Mouse (Mus musculus): ENCODE measurements around the gene Lrwd1. TPM values are rescaled to one million over a fixed set of nuclear protein-coding genes. Genes with fewer than 3 reads are reported as not detected.

Gene Lrwd1
- polyA plus RNA-seq, 1 experiment from 2014 or later: 7.8 TPM

DNA sequence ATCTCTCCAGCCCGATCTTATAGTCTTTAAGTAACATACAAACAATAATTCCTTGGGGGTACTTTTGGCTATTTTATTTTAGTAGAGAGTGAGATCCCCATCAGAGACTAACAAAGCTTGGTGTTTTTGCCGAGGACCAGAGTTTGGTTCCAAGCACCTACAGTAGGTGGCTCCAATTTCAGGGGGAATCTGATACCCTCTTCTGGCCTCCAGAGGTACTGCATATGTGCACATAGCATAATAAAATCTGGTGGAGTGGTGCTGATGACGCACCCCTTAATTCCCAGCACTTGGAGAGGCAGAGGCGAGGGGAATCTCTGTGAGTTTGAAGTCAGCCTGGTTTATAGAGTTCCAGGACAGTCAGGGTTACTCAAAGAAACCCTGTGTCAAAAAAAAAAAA lies 53.5 kb downstream of the Lrwd1 start:
- no peak for ATAC-seq
- H3K4me1 ChIP-seq (replicated peaks; ENCODE audit: control insufficient read depth, insufficient read depth, low read length): peaks cover 7% of the 10 kb centered on the region
- no peak overlapping the region for H3K9ac ChIP-seq (ENCODE audit: low read depth, low read length)
- H3K9me3 ChIP-seq (ENCODE audit: control insufficient read depth): no peaks in the 10 kb centered on the region
- no peaks in the 10 kb centered on the region for H3K36me3 ChIP-seq (ENCODE audit: control insufficient read depth, insufficient read depth)
- WGBS: 84% methylated on average over 4 of the region's 4 CpGs
- H3K27ac ChIP-seq (ENCODE audit: low read depth, low read length): no peak overlapping the region
- TF ChIP-seq CTCF (IDR thresholded peaks at IDR 0.05; ENCODE audit: low read depth): peak; percentile 51
- no peak overlapping the region for H3K4me2 ChIP-seq (replicated peaks; ENCODE audit: low read depth)
- no peak overlapping the region for H3K4me3 ChIP-seq (ENCODE audit: low read depth, low read length)
- no peaks in the 10 kb centered on the region for H3K27me3 ChIP-seq (replicated peaks; ENCODE audit: control insufficient read depth, insufficient read depth, low read length)

DNA sequence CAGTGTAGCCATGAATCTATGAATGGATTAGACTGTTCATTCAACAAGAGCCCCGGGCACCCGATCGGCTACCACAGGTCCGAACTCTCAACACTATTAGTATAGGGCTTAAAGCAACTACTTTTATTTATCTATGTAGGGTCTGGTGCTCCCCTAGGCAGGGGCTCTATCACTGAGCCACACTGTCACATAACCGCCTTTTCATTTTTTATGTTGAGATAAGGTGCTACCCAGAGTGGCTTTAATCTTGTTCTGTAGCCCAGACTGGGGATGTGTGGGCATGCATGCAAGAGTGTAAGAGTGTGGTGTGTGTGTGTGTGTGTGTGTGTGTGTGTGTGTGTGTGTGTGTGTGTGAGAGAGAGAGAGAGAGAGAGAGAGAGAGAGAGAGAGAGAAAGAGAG lies 57.7 kb downstream of the Lrwd1 start:
- ATAC-seq: no peak
- H3K27ac ChIP-seq (ENCODE audit: low read depth, low read length): no peak overlapping the region
- 92% methylated on average over 5 of the region's 5 CpGs for WGBS

DNA sequence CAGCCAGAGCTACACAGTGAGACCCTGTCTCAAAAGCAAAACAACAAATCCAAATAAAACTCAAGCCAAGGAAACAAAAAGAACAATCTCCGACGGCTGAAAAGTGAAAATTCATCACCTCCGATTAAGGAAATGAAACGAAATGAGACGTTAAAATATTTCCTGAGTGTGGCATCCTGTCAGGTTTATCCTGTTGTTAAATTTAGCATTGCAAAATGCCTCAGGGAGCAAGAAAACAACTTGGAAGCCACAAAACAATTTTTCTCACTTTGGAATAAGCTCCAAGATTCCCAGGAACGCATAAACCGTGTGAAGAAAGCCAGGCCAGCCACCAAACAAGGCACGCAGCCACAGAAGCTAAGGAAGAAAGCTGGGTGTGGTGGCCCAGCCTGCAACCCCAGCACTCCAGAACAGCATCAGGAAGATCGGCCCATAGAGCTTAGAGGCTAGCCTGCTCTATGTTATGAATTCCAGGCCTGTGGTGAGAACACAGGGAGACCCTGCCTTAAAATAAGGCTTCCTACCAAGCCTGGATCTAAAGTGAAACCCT lies 58.8 kb downstream of the Lrwd1 start:
- no peak for ATAC-seq
- Histone ChIP-seq H3K4me3 (ENCODE audit: low read depth, low read length) (no peak overlapping the region), H3K9me3 (ENCODE audit: control insufficient read depth) (no peaks in the 10 kb centered on the region), H3K27me3 (replicated peaks; ENCODE audit: control insufficient read depth, insufficient read depth, low read length) (no peaks in the 10 kb centered on the region), H3K36me3 (ENCODE audit: control insufficient read depth, insufficient read depth) (no peaks in the 10 kb centered on the region), H3K9ac (ENCODE audit: low read depth, low read length) (no peak overlapping the region), H3K4me1 (replicated peaks; ENCODE audit: control insufficient read depth, insufficient read depth, low read length) (no peaks in the 10 kb centered on the region), H3K27ac (ENCODE audit: low read depth, low read length) (peak overlapping the region; percentile 16; the same call in 1 of the 2 replicates), H3K4me2 (replicated peaks; ENCODE audit: low read depth) (no peak overlapping the region)
- no peak for TF ChIP-seq CTCF (IDR thresholded peaks at IDR 0.05; ENCODE audit: low read depth)
- 70% methylated on average over 9 of the region's 9 CpGs for WGBS

More for the DNA sequence above, 57.7 kb downstream of the Lrwd1 start:
- Histone ChIP-seq H3K27me3 (replicated peaks; ENCODE audit: control insufficient read depth, insufficient read depth, low read length) (no peaks in the 10 kb centered on the region), H3K4me2 (replicated peaks; ENCODE audit: low read depth) (no peak overlapping the region), H3K9me3 (ENCODE audit: control insufficient read depth) (no peaks in the 10 kb centered on the region), H3K36me3 (ENCODE audit: control insufficient read depth, insufficient read depth) (no peaks in the 10 kb centered on the region), H3K9ac (ENCODE audit: low read depth, low read length) (no peak overlapping the region), H3K4me1 (replicated peaks; ENCODE audit: control insufficient read depth, insufficient read depth, low read length) (no peaks in the 10 kb centered on the region), H3K4me3 (ENCODE audit: low read depth, low read length) (no peak overlapping the region)
- TF ChIP-seq CTCF (IDR thresholded peaks at IDR 0.05; ENCODE audit: low read depth): no peak

DNA sequence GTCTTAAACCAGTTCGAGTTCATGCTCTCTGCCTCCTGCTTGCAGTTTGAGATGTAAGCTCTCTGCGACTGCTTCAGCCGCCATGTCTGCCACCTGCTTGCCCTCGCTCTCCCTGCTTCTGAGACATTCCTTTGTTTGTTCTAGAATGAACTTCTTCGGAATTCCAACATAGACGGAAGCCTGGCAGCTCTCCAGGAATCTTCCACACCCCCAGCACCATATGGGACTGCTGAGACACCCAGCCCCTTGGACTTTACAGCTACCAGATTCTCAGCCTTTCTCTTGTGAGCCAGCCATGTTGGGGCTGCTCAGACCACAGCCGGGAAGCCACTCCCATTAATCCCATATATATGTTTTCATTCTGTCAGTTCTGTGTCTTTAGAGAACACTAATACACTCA lies 59.6 kb downstream of the Lrwd1 start:
- Histone ChIP-seq H3K4me1 (replicated peaks; ENCODE audit: control insufficient read depth, insufficient read depth, low read length) (no peaks in the 10 kb centered on the region), H3K9me3 (ENCODE audit: control insufficient read depth) (no peaks in the 10 kb centered on the region), H3K27me3 (replicated peaks; ENCODE audit: control insufficient read depth, insufficient read depth, low read length) (no peaks in the 10 kb centered on the region), H3K4me3 (ENCODE audit: low read depth, low read length) (no peak overlapping the region), H3K27ac (ENCODE audit: low read depth, low read length) (no peak overlapping the region; the same call in 1 of the 2 replicates), H3K36me3 (ENCODE audit: control insufficient read depth, insufficient read depth) (no peaks in the 10 kb centered on the region), H3K9ac (ENCODE audit: low read depth, low read length) (no peak overlapping the region), H3K4me2 (replicated peaks; ENCODE audit: low read depth) (0 out of 2 replicates have a peak overlapping the region, but pooled peaks have one; percentile 13)
- peak; percentile 50; the same call in 1 of the 2 replicates for ATAC-seq
- no peak for TF ChIP-seq CTCF (IDR thresholded peaks at IDR 0.05; ENCODE audit: low read depth)
- WGBS: 18% methylated on average over 7 of the region's 7 CpGs

DNA sequence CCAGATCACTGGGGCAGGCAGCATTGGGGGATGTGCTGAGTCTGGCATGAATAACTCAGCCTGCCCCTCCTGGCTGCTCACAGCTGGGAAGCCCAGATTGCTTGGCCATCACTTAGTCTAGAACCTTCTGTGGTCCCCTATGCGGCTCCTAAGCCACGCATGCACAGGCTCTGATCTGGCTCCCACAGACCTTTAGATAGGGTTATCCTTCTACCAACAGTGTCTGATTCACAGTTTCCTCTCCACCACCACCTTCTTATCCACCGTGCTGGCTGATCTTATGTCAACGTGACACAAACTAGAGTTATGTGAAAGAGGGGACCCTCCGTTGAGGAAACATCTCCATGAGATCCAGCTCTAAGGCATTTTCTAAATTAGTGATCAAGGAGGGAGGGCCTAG lies 60.8 kb downstream of the Lrwd1 start:
- no peaks in the 10 kb centered on the region for H3K27me3 ChIP-seq (replicated peaks; ENCODE audit: control insufficient read depth, insufficient read depth, low read length)
- TF ChIP-seq CTCF (IDR thresholded peaks at IDR 0.05; ENCODE audit: low read depth): no peak
- no peak overlapping the region for H3K4me3 ChIP-seq (ENCODE audit: low read depth, low read length)
- H3K36me3 ChIP-seq (ENCODE audit: control insufficient read depth, insufficient read depth): no peaks in the 10 kb centered on the region
- ATAC-seq: no peak
- H3K4me2 ChIP-seq (replicated peaks; ENCODE audit: low read depth): no peak overlapping the region
- H3K4me1 ChIP-seq (replicated peaks; ENCODE audit: control insufficient read depth, insufficient read depth, low read length): no peaks in the 10 kb centered on the region
- H3K9me3 ChIP-seq (ENCODE audit: control insufficient read depth): no peaks in the 10 kb centered on the region
- no peak overlapping the region for H3K27ac ChIP-seq (ENCODE audit: low read depth, low read length)
- no peak overlapping the region for H3K9ac ChIP-seq (ENCODE audit: low read depth, low read length)
- 84% methylated on average over 5 of the region's 5 CpGs for WGBS

DNA sequence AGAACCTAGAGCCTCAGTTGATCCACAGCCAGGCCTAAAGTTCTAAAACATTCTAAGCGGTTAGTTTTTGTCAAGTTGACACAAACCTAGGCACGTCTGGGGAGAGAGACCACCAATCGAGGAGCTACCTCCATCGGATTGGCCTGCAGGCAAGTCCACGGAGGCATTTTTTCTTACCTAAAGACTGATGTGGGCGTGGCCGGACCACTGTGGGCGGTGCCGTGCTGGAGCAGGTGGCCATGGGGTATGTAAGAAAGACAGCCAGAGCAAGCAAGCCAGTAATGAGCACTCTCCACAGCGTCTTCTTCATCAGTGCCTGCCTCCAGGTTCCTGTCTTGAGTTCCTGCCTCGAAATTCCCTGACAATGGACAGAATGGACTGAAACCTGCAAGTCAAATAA lies 62.3 kb downstream of the Lrwd1 start:
- Histone ChIP-seq H3K9me3 (ENCODE audit: control insufficient read depth) (no peaks in the 10 kb centered on the region), H3K9ac (ENCODE audit: low read depth, low read length) (no peak overlapping the region), H3K27ac (ENCODE audit: low read depth, low read length) (no peak overlapping the region), H3K36me3 (ENCODE audit: control insufficient read depth, insufficient read depth) (no peaks in the 10 kb centered on the region), H3K4me1 (replicated peaks; ENCODE audit: control insufficient read depth, insufficient read depth, low read length) (no peaks in the 10 kb centered on the region), H3K27me3 (replicated peaks; ENCODE audit: control insufficient read depth, insufficient read depth, low read length) (no peaks in the 10 kb centered on the region), H3K4me2 (replicated peaks; ENCODE audit: low read depth) (no peak overlapping the region), H3K4me3 (ENCODE audit: low read depth, low read length) (no peak overlapping the region)
- WGBS: 64% methylated on average over 11 of the region's 11 CpGs
- no peak for ATAC-seq
- no peak for TF ChIP-seq CTCF (IDR thresholded peaks at IDR 0.05; ENCODE audit: low read depth)

DNA sequence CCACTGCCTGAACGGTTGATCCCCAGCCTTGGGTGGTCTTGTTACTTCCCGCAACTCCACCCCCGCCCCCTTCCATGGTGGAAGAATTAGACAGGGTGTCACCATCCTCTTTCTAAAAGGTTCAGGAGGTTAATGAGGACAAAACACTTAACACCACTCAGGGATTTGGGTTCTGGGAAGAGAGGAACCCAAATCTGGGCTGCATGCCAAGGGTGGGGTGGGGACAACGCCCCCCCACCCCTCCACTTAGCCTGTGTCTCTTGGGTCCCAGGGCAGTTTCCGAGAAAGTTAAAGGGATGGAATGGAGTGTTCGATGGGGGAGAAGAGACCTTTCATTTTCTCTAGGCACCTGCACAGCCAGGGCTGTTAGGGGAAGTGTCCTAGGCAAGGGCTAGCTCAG lies 62.8 kb downstream of the Lrwd1 start:
- Histone ChIP-seq H3K4me3 (ENCODE audit: low read depth, low read length) (no peak overlapping the region), H3K36me3 (ENCODE audit: control insufficient read depth, insufficient read depth) (no peaks in the 10 kb centered on the region), H3K27me3 (replicated peaks; ENCODE audit: control insufficient read depth, insufficient read depth, low read length) (no peaks in the 10 kb centered on the region), H3K4me1 (replicated peaks; ENCODE audit: control insufficient read depth, insufficient read depth, low read length) (no peaks in the 10 kb centered on the region), H3K4me2 (replicated peaks; ENCODE audit: low read depth) (no peak overlapping the region), H3K27ac (ENCODE audit: low read depth, low read length) (no peak overlapping the region), H3K9me3 (ENCODE audit: control insufficient read depth) (no peaks in the 10 kb centered on the region), H3K9ac (ENCODE audit: low read depth, low read length) (no peak overlapping the region)
- no peak for TF ChIP-seq CTCF (IDR thresholded peaks at IDR 0.05; ENCODE audit: low read depth)
- no peak for ATAC-seq
- WGBS: 57% methylated on average over 6 of the region's 6 CpGs

Small RNAs within 50 kb of the gene (microRNA-seq; reads per million reads assigned to microRNA genes)
- gene Mir7035: 1.1 reads per million

Other genes starting within 250 kb of the Lrwd1 start
- 107 and 120 TPM in 2 replicates for gene Hspb1, start 248.2 kb downstream of the Lrwd1 start, polyA plus RNA-seq (2015; fragmentation: Nextera tagmentation; extraction: Ambion mirVana)
- 57.1 and 61.8 TPM in 2 replicates for gene Ywhag, start 201.5 kb downstream of the Lrwd1 start, polyA plus RNA-seq (2015; fragmentation: Nextera tagmentation; extraction: Ambion mirVana)
- gene Ssc4d, start 161.5 kb downstream of the Lrwd1 start, polyA plus RNA-seq (2015; fragmentation: Nextera tagmentation; extraction: Ambion mirVana): 2.2 and 2.4 TPM in 2 replicates
- not detected in 2 replicates for gene Zp3, start 156.0 kb downstream of the Lrwd1 start, polyA plus RNA-seq (2015; fragmentation: Nextera tagmentation; extraction: Ambion mirVana)
- gene Dtx2, start 141.3 kb downstream of the Lrwd1 start, polyA plus RNA-seq (2015; fragmentation: Nextera tagmentation; extraction: Ambion mirVana): 10.5 TPM in 2 replicates
- gene Upk3b, start 97.6 kb downstream of the Lrwd1 start, polyA plus RNA-seq (2015; fragmentation: Nextera tagmentation; extraction: Ambion mirVana): 18.3 and 21.3 TPM in 2 replicates
- 0.39 TPM in 1 of 2 replicates, not detected in the other for gene Upk3bl, start 81.6 kb downstream of the Lrwd1 start, polyA plus RNA-seq (2015; fragmentation: Nextera tagmentation; extraction: Ambion mirVana)
- gene Rasa4, start 52.2 kb downstream of the Lrwd1 start, polyA plus RNA-seq (2015; fragmentation: Nextera tagmentation; extraction: Ambion mirVana): 8.1 and 8.7 TPM in 2 replicates
- 152 and 169 TPM in 2 replicates for gene Polr2j, start 19.4 kb downstream of the Lrwd1 start, polyA plus RNA-seq (2015; fragmentation: Nextera tagmentation; extraction: Ambion mirVana)
- 11.0 and 12.6 TPM in 2 replicates for gene Alkbh4, start 72 bp upstream of the Lrwd1 start, polyA plus RNA-seq (2015; fragmentation: Nextera tagmentation; extraction: Ambion mirVana)
- gene Orai2, start 34.6 kb upstream of the Lrwd1 start, polyA plus RNA-seq (2015; fragmentation: Nextera tagmentation; extraction: Ambion mirVana): 4.3 and 5.1 TPM in 2 replicates
- 37.7 and 40.0 TPM in 2 replicates for gene Prkrip1, start 62.9 kb upstream of the Lrwd1 start, polyA plus RNA-seq (2015; fragmentation: Nextera tagmentation; extraction: Ambion mirVana)
- gene Sh2b2, start 110.5 kb upstream of the Lrwd1 start, polyA plus RNA-seq (2015; fragmentation: Nextera tagmentation; extraction: Ambion mirVana): 1.0 and 1.1 TPM in 2 replicates

All from intestine, postnatal 0 days (tissue).